ENCODE assay signal across 10 mouse cellular contexts in genomic region chr6:97106777-97107176, GRCm38 (mm10). TPM values are rescaled to one million over a fixed set of nuclear protein-coding genes. Genes with fewer than 3 reads are reported as not detected.
A peak's percentile ranks its signal among the peaks of the same experiment; 100 is the strongest.
DNase-seq lines count a peak whose midpoint lies in the region; ATAC-seq lines count a peak whose summit lies in the region.
"Had no signal": no experiment of that assay in that cellular context is flagged by ENCODE, and none has a peak within 500 bp of the region (broad histone marks: within the 10 kb centered on the region; RNA-seq: fewer than 3 reads in every experiment).

No protein-coding gene starts in this region.

- H3K9ac ChIP-seq in embryonic facial prominence, embryonic 14.5 days (ENCODE audit: low read depth, low read length) = no peak overlapping the region
- no peak overlapping the region for H3K9ac ChIP-seq in hindbrain, embryonic 16.5 days (ENCODE audit: low read depth, low read length)
- H3K9ac ChIP-seq in midbrain, embryonic 16.5 days (ENCODE audit: low read depth, low read length) = no peak overlapping the region

- H3K36me3 ChIP-seq in embryonic facial prominence, embryonic 14.5 days (ENCODE audit: control insufficient read depth, insufficient read depth, low read length) = no peaks in the 10 kb centered on the region
- peaks cover 2% of the 10 kb centered on the region; the same call in 1 of the 2 replicates for H3K36me3 ChIP-seq in hindbrain, embryonic 16.5 days (ENCODE audit: control insufficient read depth, insufficient read depth, low read length)
- no peaks in the 10 kb centered on the region for H3K36me3 ChIP-seq in midbrain, embryonic 16.5 days (ENCODE audit: control insufficient read depth, insufficient read depth, low read length)

- peak; percentile 18 for DNase-seq in left cerebral cortex, adult 11 months (ENCODE audit: low spot score)
- no peak for DNase-seq in left cerebral cortex, adult 8-10 months (ENCODE audit: low spot score in 2 of 2)
- DNase-seq in adrenal gland, postnatal 36 days = peak; percentile 33 to 49
- DNase-seq in embryonic facial prominence, embryonic 14.5 days (ENCODE audit: low spot score) = peak; percentile 94
- DNase-seq in left cerebral cortex, postnatal 36 days (ENCODE audit: low spot score in 2 of 2) = peak; percentile 30 to 36
- DNase-seq in testis, postnatal 14 days (ENCODE audit: low spot score) = peak; percentile 8

- H3K4me2 ChIP-seq in embryonic facial prominence, embryonic 14.5 days (ENCODE audit: low read depth, low read length) = no peak overlapping the region
- H3K4me2 ChIP-seq in hindbrain, embryonic 16.5 days (ENCODE audit: low read length) = no peak overlapping the region
- H3K4me2 ChIP-seq in midbrain, embryonic 16.5 days (ENCODE audit: low read length) = no peak overlapping the region

- H3K9me3 ChIP-seq in embryonic facial prominence, embryonic 14.5 days (ENCODE audit: control insufficient read depth, low read length) = no peaks in the 10 kb centered on the region
- no peaks in the 10 kb centered on the region for H3K9me3 ChIP-seq in hindbrain, embryonic 16.5 days (ENCODE audit: control insufficient read depth, low read length)
- no peaks in the 10 kb centered on the region for H3K9me3 ChIP-seq in midbrain, embryonic 16.5 days (replicated peaks; ENCODE audit: control insufficient read depth, low read length, poor library complexity, severe bottlenecking)

- H3K27ac ChIP-seq in embryonic facial prominence, embryonic 14.5 days (replicated peaks; ENCODE audit: low read depth, low read length) = no peak overlapping the region
- H3K27ac ChIP-seq in hindbrain, embryonic 16.5 days (ENCODE audit: low read depth, low read length) = no peak overlapping the region
- H3K27ac ChIP-seq in midbrain, embryonic 16.5 days (ENCODE audit: low read length) = no peak overlapping the region

- H3K4me1 ChIP-seq in embryonic facial prominence, embryonic 14.5 days (ENCODE audit: control insufficient read depth, insufficient read depth, low read length) = no peaks in the 10 kb centered on the region
- H3K4me1 ChIP-seq in hindbrain, embryonic 16.5 days (ENCODE audit: control insufficient read depth, insufficient read depth, low read depth, low read length) = peaks cover 6% of the 10 kb centered on the region; the same call in 1 of the 2 replicates
- no peaks in the 10 kb centered on the region; the same call in 1 of the 2 replicates for H3K4me1 ChIP-seq in midbrain, embryonic 16.5 days (ENCODE audit: control insufficient read depth, insufficient read depth, low read length)

- 11% methylated on average over 2 of the region's 2 CpGs for WGBS in embryonic facial prominence, embryonic 14.5 days
- WGBS in hindbrain, embryonic 16.5 days = 22% methylated on average over 2 of the region's 2 CpGs
- 13% methylated on average over 2 of the region's 2 CpGs for WGBS in midbrain, embryonic 16.5 days

- no peaks in the 10 kb centered on the region; the same call in 1 of the 2 replicates for H3K27me3 ChIP-seq in embryonic facial prominence, embryonic 14.5 days (replicated peaks; ENCODE audit: control insufficient read depth, insufficient read depth, low read length)
- H3K27me3 ChIP-seq in hindbrain, embryonic 16.5 days (replicated peaks; ENCODE audit: control insufficient read depth, insufficient read depth, low read length) = no peaks in the 10 kb centered on the region; the same call in 1 of the 2 replicates
- no peaks in the 10 kb centered on the region for H3K27me3 ChIP-seq in midbrain, embryonic 16.5 days (ENCODE audit: control insufficient read depth, insufficient read depth, low read depth, low read length)

- no peak overlapping the region for H3K4me3 ChIP-seq in embryonic facial prominence, embryonic 14.5 days (ENCODE audit: low read depth, low read length)
- no peak overlapping the region for H3K4me3 ChIP-seq in hindbrain, embryonic 16.5 days (ENCODE audit: low read length)
- no peak overlapping the region for H3K4me3 ChIP-seq in midbrain, embryonic 16.5 days (ENCODE audit: low read depth, low read length)
- H3K4me3 ChIP-seq: erythroblast, embryonic 14.5 days; myocyte had no signal

- ATAC-seq in embryonic facial prominence, embryonic 14.5 days (ENCODE audit: low read depth) = peak; percentile 75
- ATAC-seq in hindbrain, embryonic 16.5 days = peak; percentile 79
- ATAC-seq in midbrain, embryonic 16.5 days = peak; percentile 87

- intact Hi-C loops in left cerebral cortex, postnatal 36 days (cut with DNase I) = loop anchor here (5.0 kb wide), 1 partner anchor 79 kb away; no protein-coding TSS in a partner anchor

RNA-seq across cellular contexts. Expression of gene Eogt, which starts 42.2 kb away (rescaled TPM):
- total RNA-seq in left cerebral cortex, adult 8-10 months (2022) = 10 to 100 TPM; 25.6 to 36.0 (median 27.4) TPM
- 10 to 100 TPM; 37.2 to 44.2 TPM for total RNA-seq in adrenal gland, postnatal 36 days (2021)
- polyA plus RNA-seq in embryonic facial prominence, embryonic 14.5 days (2014; fragmentation: Nextera tagmentation; extraction: Ambion mirVana) = 7.9 and 10.1 TPM in 2 replicates
- 13.8 and 17.7 TPM in 2 replicates for polyA plus RNA-seq in hindbrain, embryonic 16.5 days (2015; fragmentation: Nextera tagmentation; extraction: Ambion mirVana)
- total RNA-seq in left cerebral cortex, postnatal 36 days (2021) = 10 to 100 TPM; 25.4 to 31.1 TPM
- 13.9 and 15.1 TPM in 2 replicates for polyA plus RNA-seq in midbrain, embryonic 16.5 days (2015; fragmentation: Nextera tagmentation; extraction: Ambion mirVana)
- polyA plus RNA-seq: erythroblast, embryonic 14.5 days had no signal

RNA-seq across cellular contexts. Expression of gene Fam19a4, which starts 46.6 kb away (rescaled TPM):
- total RNA-seq in left cerebral cortex, adult 8-10 months (2022) = under 1 TPM; 0.35 to 0.67 (median 0.45) TPM
- 1 to 10 TPM in 1 of 2 experiments, under 1 TPM in 1; 0.92 to 2.5 TPM for total RNA-seq in adrenal gland, postnatal 36 days (2021)
- polyA plus RNA-seq in embryonic facial prominence, embryonic 14.5 days (2014; fragmentation: Nextera tagmentation; extraction: Ambion mirVana) = 1.4 and 1.9 TPM in 2 replicates
- polyA plus RNA-seq in hindbrain, embryonic 16.5 days (2015; fragmentation: Nextera tagmentation; extraction: Ambion mirVana) = 3.2 and 3.4 TPM in 2 replicates
- under 1 TPM; 0.30 to 0.41 TPM for total RNA-seq in left cerebral cortex, postnatal 36 days (2021)
- polyA plus RNA-seq in midbrain, embryonic 16.5 days (2015; fragmentation: Nextera tagmentation; extraction: Ambion mirVana) = 6.5 and 7.3 TPM in 2 replicates
- polyA plus RNA-seq: erythroblast, embryonic 14.5 days; myocyte had no signal

Comparison
In these comparisons a context has a peak if more than half of its experiments do, and no peak if none do; other contexts are left out.
1. DNase-seq: peak in left cerebral cortex, adult 11 months (single experiment), adrenal gland, postnatal 36 days (2 of 2), embryonic facial prominence, embryonic 14.5 days (single experiment), left cerebral cortex, postnatal 36 days (2 of 2) and testis, postnatal 14 days (single experiment); none in left cerebral cortex, adult 8-10 months (0 of 2).
2. Peak in every context shown above with its lines, with median percentiles within 50 percentile points of each other: ATAC-seq.